Mouse (Mus musculus) urinary bladder, adult 2 months (tissue): ENCODE data around the gene Olfr623. TPM values are rescaled to one million over a fixed set of nuclear protein-coding genes. Genes with fewer than 3 reads are reported as not detected.

Experiments used
- DNase-seq: peaks from one replicate; pipeline ENCODE4 v3.0.0; 2022; ENCODE audit warnings: low spot score
- polyA plus RNA-seq: library from polyadenylated mRNA; depleted of rRNA; stranded (reverse); fragments of >200 nt; gene quantifications from 2 replicates; pipeline ENCODE4 v1.2.3, GENCODE M21; 2012; rRNA removed

The Olfr623 gene
- not detected in 2 replicates for polyA plus RNA-seq

DNA sequence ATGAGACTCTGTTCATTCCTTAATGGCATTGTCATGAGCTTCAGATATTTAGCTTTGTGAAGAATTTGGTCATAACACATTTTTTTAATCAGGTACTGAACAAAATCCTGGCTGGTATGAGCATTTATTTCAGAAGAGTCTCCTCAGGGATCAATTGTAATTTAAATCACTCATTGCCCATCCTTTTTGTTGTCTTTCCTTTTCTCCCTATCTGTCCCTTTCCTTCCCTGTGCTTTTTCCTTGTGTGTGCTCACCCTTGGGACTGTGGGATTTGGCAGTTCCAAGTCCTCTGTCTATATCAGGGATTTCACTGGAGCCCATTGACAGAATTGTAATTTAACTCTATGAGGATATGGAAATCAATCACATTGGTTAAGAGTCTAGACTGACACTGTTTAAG is at the start of gene Olfr623:
TSS of gene Olfr623 (minus strand) at position 101 of the 400 bp plus-strand sequence.
- no peak for DNase-seq

DNA sequence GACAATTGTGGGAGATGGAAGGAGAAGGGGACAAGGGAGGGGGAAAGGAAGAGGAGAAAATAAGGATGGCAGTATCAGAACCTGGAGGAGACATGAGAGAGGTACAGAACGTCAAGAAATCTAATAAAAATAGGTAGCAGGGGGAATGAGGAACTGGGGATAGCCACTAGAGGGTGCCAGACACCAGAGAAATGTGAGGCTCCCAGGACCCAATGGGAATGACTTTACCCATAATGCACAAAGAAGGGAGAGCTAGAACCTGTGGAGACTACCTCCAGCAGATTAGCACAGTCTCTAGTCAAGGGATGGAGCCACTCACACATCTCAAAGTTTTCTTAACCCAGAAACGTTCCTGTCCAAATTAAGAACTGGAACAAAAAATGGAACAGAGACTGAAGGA is 48.5 kb upstream of the Olfr623 start:
- DNase-seq, result no peak

DNA sequence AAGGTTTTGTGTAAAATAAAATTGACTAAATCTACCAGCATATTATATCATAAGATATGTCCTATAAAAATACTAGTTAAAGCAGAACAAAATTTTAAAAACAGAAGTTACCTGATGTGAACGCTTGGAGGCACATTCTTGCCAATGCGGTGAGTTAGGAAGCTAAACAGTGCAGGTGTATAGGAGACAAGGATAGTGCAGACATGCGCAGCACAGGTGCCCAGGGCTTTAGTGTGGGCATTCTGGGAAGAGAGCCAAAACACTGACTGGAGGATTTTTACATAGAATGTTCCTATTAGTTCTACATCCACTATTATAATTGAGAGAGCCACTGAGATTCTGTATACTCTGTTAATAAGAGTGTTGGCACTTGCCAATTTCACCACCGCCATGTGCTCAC is 36.0 kb upstream of the Olfr623 start:
- no peak for DNase-seq

DNA sequence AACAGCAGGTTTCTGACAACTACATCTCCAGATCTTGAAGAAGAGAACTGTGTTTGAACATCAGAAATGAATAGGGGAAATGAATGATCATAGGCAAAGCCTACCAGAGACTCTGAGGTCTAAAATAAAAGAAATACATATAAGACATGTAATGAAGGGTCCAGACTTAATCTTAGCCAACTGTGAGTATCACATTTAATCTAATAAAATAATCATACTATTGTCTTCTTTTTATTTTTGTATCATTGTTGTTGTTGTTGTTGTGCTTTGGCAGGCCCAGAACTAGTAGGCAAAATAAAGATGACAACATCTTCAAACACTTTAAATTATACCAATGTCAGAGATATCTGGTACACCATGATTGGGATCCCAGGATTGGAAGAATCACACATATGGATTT is 18.9 kb upstream of the Olfr623 start, which contains the start of gene Olfr625-ps1:
TSS of gene Olfr625-ps1 (plus strand) at position 301 of the 400 bp plus-strand sequence.
- no peak for DNase-seq

DNA sequence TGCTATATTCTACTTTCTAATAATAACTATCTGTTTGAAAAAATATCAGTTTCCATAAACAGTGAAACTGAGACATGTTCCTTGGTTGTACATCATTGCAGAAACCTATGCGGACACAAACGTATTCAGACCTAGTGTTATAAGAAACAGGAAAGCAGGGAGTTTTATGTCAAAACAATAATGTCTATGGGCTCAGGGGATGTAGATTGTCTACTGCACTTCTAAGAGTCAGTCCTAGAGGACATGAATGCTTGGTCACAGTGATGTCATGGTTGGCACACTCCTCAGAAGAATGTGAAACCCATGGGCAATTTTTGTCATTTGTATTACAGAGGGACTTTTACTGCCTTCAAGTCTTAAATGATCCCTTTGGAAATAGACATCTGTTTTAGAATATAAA is 7.6 kb upstream of the Olfr623 start, which contains the start of gene Olfr624:
TSS of gene Olfr624 (minus strand) at position 101 of the 400 bp plus-strand sequence.
- no peak for DNase-seq

DNA sequence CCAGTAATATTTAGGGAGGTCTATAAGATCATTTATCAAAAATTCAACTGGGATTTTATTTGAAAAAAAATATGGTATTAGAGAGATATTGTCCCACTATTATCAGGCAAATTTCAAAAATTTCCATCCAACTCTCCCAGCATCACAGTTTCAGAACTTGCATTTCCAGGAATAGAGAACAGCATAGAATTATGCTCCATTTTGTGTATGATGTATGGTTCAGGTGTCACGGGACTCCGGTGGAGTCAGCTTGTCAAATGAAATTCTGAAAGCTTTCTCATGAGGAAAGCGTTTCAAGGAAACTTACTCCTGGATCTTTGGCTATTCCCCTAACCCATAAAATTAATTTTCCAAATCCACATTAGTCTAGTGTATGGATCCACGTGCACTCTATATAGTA is 19.4 kb downstream of the Olfr623 start:
- DNase-seq, result no peak

DNA sequence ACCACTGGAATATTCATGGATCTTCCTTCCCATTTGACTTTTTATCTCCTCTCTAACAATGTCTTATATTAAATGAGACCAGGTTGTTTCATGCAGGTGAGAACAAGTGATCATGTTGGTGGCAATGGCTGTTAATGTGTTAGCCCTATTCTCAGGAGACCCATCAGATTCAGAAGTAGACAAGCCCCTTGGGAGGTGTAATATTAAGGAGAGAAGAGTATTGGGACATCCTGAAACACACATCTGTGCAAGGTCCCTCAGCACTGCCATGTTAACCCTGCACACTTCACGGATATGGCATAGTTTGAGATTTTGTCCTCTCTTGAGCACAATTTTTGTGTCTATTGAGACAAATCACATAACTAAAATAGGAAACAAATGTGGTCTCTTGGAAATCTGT is 20.9 kb downstream of the Olfr623 start, which contains the start of gene Olfr622:
TSS of gene Olfr622 (minus strand) at position 101 of the 400 bp plus-strand sequence.
- no peak for DNase-seq

DNA sequence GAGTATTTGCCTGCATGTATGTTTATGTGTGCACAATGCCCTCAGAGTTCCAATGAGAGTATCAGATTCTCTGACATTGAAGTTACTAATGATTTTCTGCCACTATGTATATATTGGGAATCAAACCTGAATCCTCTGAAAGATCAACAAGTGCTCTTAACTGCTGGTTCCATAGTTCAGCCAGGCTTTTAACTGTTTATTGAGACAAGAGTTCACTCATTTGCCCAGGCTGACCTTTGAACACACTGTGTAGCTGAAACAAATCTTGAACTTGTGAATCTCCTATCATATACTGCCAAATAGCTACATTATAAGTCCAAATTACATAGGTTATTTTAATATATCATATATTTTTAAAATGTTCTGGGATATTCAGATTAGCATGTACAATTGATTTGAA is 26.7 kb downstream of the Olfr623 start:
- DNase-seq, result no peak

DNA sequence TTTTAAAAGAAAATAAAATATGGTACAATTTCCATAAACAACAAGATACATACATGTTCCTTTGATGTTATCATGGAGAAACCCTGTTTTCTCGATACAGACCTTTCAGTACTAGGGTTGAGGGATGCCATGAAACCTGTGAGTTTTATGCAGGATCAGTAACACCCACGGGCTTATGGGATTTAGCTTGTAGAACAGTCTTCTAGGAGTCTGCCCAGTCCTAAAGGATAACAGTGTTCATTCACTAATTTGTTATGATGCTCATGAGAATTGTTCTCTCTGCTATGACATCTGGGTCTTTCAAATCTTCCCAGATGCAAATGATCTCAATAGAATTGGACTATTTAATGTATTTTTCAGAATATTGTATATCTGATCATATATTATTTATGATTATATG is 51.1 kb downstream of the Olfr623 start, which contains the start of gene Olfr620:
TSS of gene Olfr620 (minus strand) at position 101 of the 400 bp plus-strand sequence.
- no peak for DNase-seq

Other genes with a start within 250 kb of the Olfr623 start
- gene Usp17lc, start 248.6 kb downstream of the Olfr623 start, polyA plus RNA-seq, result not detected in 2 replicates
- gene Olfr605, start 218.3 kb downstream of the Olfr623 start, polyA plus RNA-seq, result not detected in 2 replicates
- gene Olfr606, start 214.7 kb downstream of the Olfr623 start, polyA plus RNA-seq, result not detected in 2 replicates
- not detected in 2 replicates for gene Olfr607, start 199.5 kb downstream of the Olfr623 start, polyA plus RNA-seq
- not detected in 2 replicates for gene Olfr608, start 193.8 kb downstream of the Olfr623 start, polyA plus RNA-seq
- not detected in 2 replicates for gene Olfr609, start 165.6 kb downstream of the Olfr623 start, polyA plus RNA-seq
- gene Olfr610, start 151.6 kb downstream of the Olfr623 start, polyA plus RNA-seq, result not detected in 2 replicates
- gene Olfr611, start 142.9 kb downstream of the Olfr623 start, polyA plus RNA-seq, result not detected in 2 replicates
- gene Olfr612, start 121.0 kb downstream of the Olfr623 start, polyA plus RNA-seq, result not detected in 2 replicates
- not detected in 2 replicates for gene Olfr613, start 115.6 kb downstream of the Olfr623 start, polyA plus RNA-seq
- gene Olfr615, start 107.6 kb downstream of the Olfr623 start, polyA plus RNA-seq, result not detected in 2 replicates
- not detected in 2 replicates for gene Olfr616, start 94.6 kb downstream of the Olfr623 start, polyA plus RNA-seq
- gene Olfr617, start 90.6 kb downstream of the Olfr623 start, polyA plus RNA-seq, result not detected in 2 replicates
- gene Olfr618, start 73.6 kb downstream of the Olfr623 start, polyA plus RNA-seq, result not detected in 2 replicates
- gene Olfr619, start 63.1 kb downstream of the Olfr623 start, polyA plus RNA-seq, result not detected in 2 replicates
- not detected in 2 replicates for gene Olfr620, start 51.2 kb downstream of the Olfr623 start, polyA plus RNA-seq
- gene Olfr622, start 21.0 kb downstream of the Olfr623 start, polyA plus RNA-seq, result not detected in 2 replicates
- gene Olfr624, start 7.5 kb upstream of the Olfr623 start, polyA plus RNA-seq, result 0.01 and 0.03 TPM in 2 replicates
- gene Olfr625-ps1, start 19.0 kb upstream of the Olfr623 start, polyA plus RNA-seq, result not detected in 2 replicates
- gene Olfr243, start 51.0 kb upstream of the Olfr623 start, polyA plus RNA-seq, result not detected in 2 replicates
- gene Olfr628, start 66.7 kb upstream of the Olfr623 start, polyA plus RNA-seq, result not detected in 2 replicates
- not detected in 2 replicates for gene Olfr629, start 81.2 kb upstream of the Olfr623 start, polyA plus RNA-seq
- not detected in 2 replicates for gene Olfr630, start 93.6 kb upstream of the Olfr623 start, polyA plus RNA-seq
- not detected in 2 replicates for gene Olfr69, start 107.9 kb upstream of the Olfr623 start, polyA plus RNA-seq
- not detected in 2 replicates for gene Olfr68, start 116.0 kb upstream of the Olfr623 start, polyA plus RNA-seq
- not detected in 2 replicates for gene Olfr67, start 128.1 kb upstream of the Olfr623 start, polyA plus RNA-seq
- gene Hbb-bt, start 150.3 kb upstream of the Olfr623 start, polyA plus RNA-seq, result 33.8 and 35.3 TPM in 2 replicates
- 257 and 296 TPM in 2 replicates for gene Hbb-bs, start 164.4 kb upstream of the Olfr623 start, polyA plus RNA-seq
- gene Hbb-bh2, start 176.8 kb upstream of the Olfr623 start, polyA plus RNA-seq, result not detected in 2 replicates
- 0.15 and 0.18 TPM in 2 replicates for gene Hbb-bh1, start 179.5 kb upstream of the Olfr623 start, polyA plus RNA-seq
- gene Hbb-y, start 189.5 kb upstream of the Olfr623 start, polyA plus RNA-seq, result 0.29 and 0.55 TPM in 2 replicates
- gene Olfr66, start 222.6 kb upstream of the Olfr623 start, polyA plus RNA-seq, result not detected in 2 replicates
- gene Olfr64, start 230.8 kb upstream of the Olfr623 start, polyA plus RNA-seq, result not detected in 2 replicates
- gene Olfr65, start 239.8 kb upstream of the Olfr623 start, polyA plus RNA-seq, result not detected in 2 replicates